Mouse (Mus musculus): ENCODE measurements around the gene Lpp.
A peak's percentile ranks its signal among the peaks of the same experiment; 100 is the strongest.

Lpp gene

GRCm38 (mm10) chr16:24399524-24399923 is 6.2 kb downstream of the Lpp start:
- DNase-seq (ENCODE audit: low spot score): no peak

- no peak for DNase-seq (ENCODE audit: low spot score)
Observed at GRCm38 (mm10) chr16:24400776-24401175, 7.5 kb downstream of the Lpp start.

- no peak for DNase-seq (ENCODE audit: low spot score)
Observed at GRCm38 (mm10) chr16:24402801-24403200, 9.5 kb downstream of the Lpp start.

GRCm38 (mm10) chr16:24403733-24404380 is 10.6 kb downstream of the Lpp start:
- peak; percentile 50 for DNase-seq (ENCODE audit: low spot score)

GRCm38 (mm10) chr16:24406521-24406920 is 13.2 kb downstream of the Lpp start:
- no peak for DNase-seq (ENCODE audit: low spot score)

GRCm38 (mm10) chr16:24411281-24411680 is 18.0 kb downstream of the Lpp start:
- DNase-seq (ENCODE audit: low spot score): no peak

GRCm38 (mm10) chr16:24412193-24412592 is 18.9 kb downstream of the Lpp start:
- no peak for DNase-seq (ENCODE audit: low spot score)

- DNase-seq (ENCODE audit: low spot score): no peak
Observed at GRCm38 (mm10) chr16:24413059-24413458, 19.8 kb downstream of the Lpp start.

- DNase-seq (ENCODE audit: low spot score): no peak
Observed at GRCm38 (mm10) chr16:24418022-24418421, 24.7 kb downstream of the Lpp start.

GRCm38 (mm10) chr16:24420603-24421120 is 27.4 kb downstream of the Lpp start:
- DNase-seq (ENCODE audit: low spot score): no peak

- DNase-seq (ENCODE audit: low spot score): no peak
Observed at GRCm38 (mm10) chr16:24421687-24422418, 28.5 kb downstream of the Lpp start.

GRCm38 (mm10) chr16:24423196-24423595 is 29.9 kb downstream of the Lpp start:
- no peak for DNase-seq (ENCODE audit: low spot score)

GRCm38 (mm10) chr16:24423751-24424150 is 30.4 kb downstream of the Lpp start:
- DNase-seq (ENCODE audit: low spot score): no peak

- DNase-seq (ENCODE audit: low spot score): no peak
Observed at GRCm38 (mm10) chr16:24424356-24424977, 31.2 kb downstream of the Lpp start.

- no peak for DNase-seq (ENCODE audit: low spot score)
Observed at GRCm38 (mm10) chr16:24425816-24426215, 32.5 kb downstream of the Lpp start.

GRCm38 (mm10) chr16:24427606-24428005 is 34.3 kb downstream of the Lpp start:
- DNase-seq (ENCODE audit: low spot score): no peak

GRCm38 (mm10) chr16:24428055-24428454 is 34.7 kb downstream of the Lpp start:
- no peak for DNase-seq (ENCODE audit: low spot score)

GRCm38 (mm10) chr16:24428742-24429141 is 35.4 kb downstream of the Lpp start:
- no peak for DNase-seq (ENCODE audit: low spot score)

- DNase-seq (ENCODE audit: low spot score): no peak
Observed at GRCm38 (mm10) chr16:24429691-24430090, 36.4 kb downstream of the Lpp start.

- no peak for DNase-seq (ENCODE audit: low spot score)
Observed at GRCm38 (mm10) chr16:24431808-24432207, 38.5 kb downstream of the Lpp start.

GRCm38 (mm10) chr16:24433563-24433962 is 40.3 kb downstream of the Lpp start:
- no peak for DNase-seq (ENCODE audit: low spot score)

- DNase-seq (ENCODE audit: low spot score): no peak
Observed at GRCm38 (mm10) chr16:24434026-24434425, 40.7 kb downstream of the Lpp start.

- no peak for DNase-seq (ENCODE audit: low spot score)
Observed at GRCm38 (mm10) chr16:24434531-24435114, 41.3 kb downstream of the Lpp start.
